Mouse (Mus musculus): Measurements from ENCODE around the gene Nob1. TPM values are rescaled to one million over a fixed set of nuclear protein-coding genes. Genes with fewer than 3 reads are reported as not detected.

Gene Nob1
- polyA plus RNA-seq, 1 experiment from 2014 or later, result 68.0 TPM

DNA sequence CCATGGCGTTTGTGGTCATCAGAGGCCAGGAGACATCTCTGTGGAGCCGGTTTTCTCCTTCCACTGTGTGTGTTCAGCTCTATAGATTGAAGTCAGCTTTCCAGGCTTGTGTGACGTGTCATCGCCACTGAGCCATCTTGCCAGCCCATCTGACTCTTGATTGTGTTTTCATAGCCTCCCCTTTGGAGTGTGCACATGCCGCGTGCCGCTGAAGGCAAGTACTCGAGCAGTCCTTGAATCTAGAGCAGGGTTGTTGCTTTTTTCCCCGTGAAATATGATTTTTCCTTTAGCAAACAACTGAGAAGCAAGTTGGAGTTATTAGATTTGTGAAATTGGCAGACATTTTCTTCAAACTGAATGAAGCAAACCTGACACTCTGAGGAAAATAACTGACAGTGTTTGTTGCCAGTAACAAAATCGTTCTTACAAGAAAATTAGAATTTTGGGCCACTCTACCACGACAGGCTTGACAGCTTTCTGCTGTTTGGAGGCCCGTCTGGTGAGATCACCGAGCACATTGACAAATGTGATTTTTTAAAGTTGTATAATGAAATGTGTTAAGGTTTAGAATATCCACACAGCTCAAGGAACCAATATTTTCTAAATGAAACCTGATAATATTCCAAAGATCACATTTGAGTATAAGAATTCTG, 26.7 kb upstream of the Nob1 start:
- Histone ChIP-seq H3K4me2 (no peak overlapping the region), H3K9ac (no peak overlapping the region), H3K36me3 (replicated peaks) (no peaks in the 10 kb centered on the region), H3K27me3 (replicated peaks) (no peaks in the 10 kb centered on the region), H3K27ac (no peak overlapping the region), H3K4me1 (no peaks in the 10 kb centered on the region), H3K4me3 (no peak overlapping the region), H3K9me3 (no peaks in the 10 kb centered on the region)
- ATAC-seq (replicated peaks), result no peak
- 85% methylated on average over 13 of the region's 13 CpGs for WGBS

DNA sequence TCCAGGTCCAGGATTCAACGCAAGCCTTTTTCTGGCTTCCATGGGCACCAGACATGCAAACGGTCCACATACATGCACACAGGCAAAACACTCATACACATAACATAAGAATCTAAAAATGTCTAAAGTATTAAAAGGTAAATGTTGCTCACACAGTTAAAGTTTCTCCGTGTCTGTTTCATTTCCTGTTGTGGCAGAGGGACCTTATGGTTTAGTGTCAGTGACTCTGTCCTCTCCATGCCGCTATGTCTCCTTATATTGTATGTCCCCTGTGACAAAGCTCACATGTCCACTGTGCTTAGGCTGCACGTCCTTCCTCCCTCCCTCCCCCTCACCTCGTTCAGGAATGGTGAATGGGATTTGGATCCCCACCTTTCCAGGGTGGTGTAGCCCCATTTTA, 24.8 kb upstream of the Nob1 start:
- 80% methylated on average over 6 of the region's 6 CpGs for WGBS
- no peak overlapping the region for H3K4me2 ChIP-seq

DNA sequence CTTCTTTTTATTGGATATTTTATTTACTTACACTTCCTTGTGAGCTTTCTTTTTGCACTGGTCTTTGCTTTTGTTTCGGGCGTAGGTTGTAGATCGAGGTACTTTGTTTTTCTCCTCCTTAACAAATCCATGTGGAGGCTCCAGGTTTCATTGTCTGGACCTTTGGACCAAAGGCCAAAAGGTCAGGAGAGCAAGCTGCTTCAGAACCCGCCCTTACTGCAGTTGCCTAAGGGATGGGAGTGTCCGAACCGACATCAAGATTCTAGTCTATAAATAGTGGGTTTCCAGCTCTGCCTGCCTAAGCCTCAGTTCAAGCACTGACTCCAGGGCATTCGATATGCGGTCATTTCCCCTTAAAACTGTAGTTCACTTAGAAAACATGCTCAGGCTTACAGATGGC, 24.3 kb upstream of the Nob1 start:
- H3K4me2 ChIP-seq, result no peak overlapping the region
- no peak overlapping the region for H3K9ac ChIP-seq
- no peaks in the 10 kb centered on the region for H3K36me3 ChIP-seq (replicated peaks)
- no peak overlapping the region for H3K27ac ChIP-seq
- 27% methylated on average over 8 of the region's 8 CpGs for WGBS
- no peaks in the 10 kb centered on the region for H3K27me3 ChIP-seq (replicated peaks)
- H3K4me3 ChIP-seq, result no peak overlapping the region
- no peaks in the 10 kb centered on the region for H3K9me3 ChIP-seq
- H3K4me1 ChIP-seq, result no peaks in the 10 kb centered on the region
- ATAC-seq (replicated peaks), result no peak

More for the DNA sequence above, 24.8 kb upstream of the Nob1 start:
- Histone ChIP-seq H3K9ac (no peak overlapping the region), H3K36me3 (replicated peaks) (no peaks in the 10 kb centered on the region), H3K4me1 (no peaks in the 10 kb centered on the region), H3K27ac (no peak overlapping the region), H3K27me3 (replicated peaks) (no peaks in the 10 kb centered on the region), H3K4me3 (no peak overlapping the region), H3K9me3 (no peaks in the 10 kb centered on the region)
- ATAC-seq (replicated peaks), result no peak

DNA sequence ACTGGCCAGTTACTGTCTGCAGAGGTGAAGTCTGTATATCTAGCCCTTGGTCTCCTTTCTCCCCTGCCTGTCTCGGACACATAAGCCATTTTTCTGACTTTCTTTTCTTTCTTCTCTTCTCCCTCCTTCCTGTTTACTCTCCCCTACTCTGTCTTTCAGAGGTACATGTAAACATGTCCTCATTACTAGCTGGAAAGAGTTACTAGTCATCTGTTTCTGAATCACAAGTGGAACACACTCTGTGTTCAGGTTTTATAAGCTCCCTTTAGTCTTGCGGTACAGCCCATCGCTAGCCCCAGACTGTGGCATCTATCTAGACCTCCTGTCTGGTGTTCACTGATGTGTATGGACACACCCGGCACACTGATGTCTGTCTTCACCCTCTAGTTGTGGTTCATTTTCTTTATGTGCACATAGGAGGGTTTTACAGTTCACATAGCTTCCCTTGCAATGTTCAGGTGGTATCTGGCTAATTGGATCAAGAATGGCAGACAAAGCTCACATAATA, 23.6 kb upstream of the Nob1 start:
- H3K4me1 ChIP-seq, result no peaks in the 10 kb centered on the region
- H3K27me3 ChIP-seq (replicated peaks), result no peaks in the 10 kb centered on the region
- H3K4me2 ChIP-seq, result no peak overlapping the region
- H3K36me3 ChIP-seq (replicated peaks), result no peaks in the 10 kb centered on the region
- no peak for ATAC-seq (replicated peaks)
- H3K9ac ChIP-seq, result no peak overlapping the region
- WGBS, result 71% methylated on average over 4 of the region's 4 CpGs
- no peak overlapping the region for H3K4me3 ChIP-seq
- H3K9me3 ChIP-seq, result no peaks in the 10 kb centered on the region
- H3K27ac ChIP-seq, result no peak overlapping the region

DNA sequence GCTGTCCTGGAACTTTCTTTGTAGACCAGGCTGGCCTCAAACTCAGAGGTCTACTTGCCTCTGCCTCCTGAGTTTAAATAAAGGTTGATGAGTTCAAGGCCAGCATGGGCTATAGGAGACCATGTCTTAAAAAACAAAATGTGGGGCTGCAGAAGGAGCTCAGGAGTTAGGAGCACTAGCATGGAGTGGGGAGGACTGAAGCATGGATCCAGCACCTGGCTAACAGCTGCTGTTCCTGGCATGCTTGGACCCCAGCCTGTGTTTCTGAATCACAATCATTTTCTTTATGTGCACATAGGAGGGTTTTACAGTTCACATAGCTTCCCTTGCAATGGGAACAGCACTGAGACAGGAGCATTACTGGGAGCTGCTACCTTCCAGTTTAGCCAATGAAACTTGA, 22.9 kb upstream of the Nob1 start:
- no peak overlapping the region for H3K9ac ChIP-seq
- no peaks in the 10 kb centered on the region for H3K4me1 ChIP-seq
- no peak overlapping the region for H3K27ac ChIP-seq
- H3K36me3 ChIP-seq (replicated peaks), result no peaks in the 10 kb centered on the region
- no peak for ATAC-seq (replicated peaks)
- H3K4me2 ChIP-seq, result no peak overlapping the region
- H3K4me3 ChIP-seq, result no peak overlapping the region
- no peaks in the 10 kb centered on the region for H3K27me3 ChIP-seq (replicated peaks)
- H3K9me3 ChIP-seq, result no peaks in the 10 kb centered on the region

DNA sequence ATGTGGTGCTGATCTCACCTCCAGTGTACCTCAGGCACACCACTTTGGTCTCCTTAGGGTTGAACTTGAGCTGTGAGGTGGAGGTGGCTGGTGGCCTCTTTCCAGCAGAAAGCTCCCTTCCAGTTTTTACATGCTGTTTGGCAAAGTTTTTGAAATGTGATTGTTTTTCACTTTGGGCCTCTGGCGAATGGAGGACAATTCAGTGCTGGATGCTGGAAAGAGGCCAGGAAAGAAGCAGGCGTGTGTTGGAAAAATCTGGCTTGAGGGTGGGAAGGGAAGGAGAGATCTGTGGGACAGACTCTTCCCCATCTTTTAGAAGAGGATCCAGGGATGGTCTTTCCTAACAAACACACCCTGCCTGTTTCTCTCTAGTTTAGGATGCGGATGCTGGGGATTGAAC, 19.8 kb upstream of the Nob1 start:
- ATAC-seq (replicated peaks), result no peak
- Histone ChIP-seq H3K27me3 (replicated peaks) (no peaks in the 10 kb centered on the region), H3K9ac (no peak overlapping the region), H3K4me1 (no peaks in the 10 kb centered on the region), H3K27ac (no peak overlapping the region), H3K4me2 (no peak overlapping the region), H3K9me3 (no peaks in the 10 kb centered on the region), H3K36me3 (replicated peaks) (no peaks in the 10 kb centered on the region), H3K4me3 (no peak overlapping the region)
- WGBS, result 85% methylated on average over 3 of the region's 3 CpGs

DNA sequence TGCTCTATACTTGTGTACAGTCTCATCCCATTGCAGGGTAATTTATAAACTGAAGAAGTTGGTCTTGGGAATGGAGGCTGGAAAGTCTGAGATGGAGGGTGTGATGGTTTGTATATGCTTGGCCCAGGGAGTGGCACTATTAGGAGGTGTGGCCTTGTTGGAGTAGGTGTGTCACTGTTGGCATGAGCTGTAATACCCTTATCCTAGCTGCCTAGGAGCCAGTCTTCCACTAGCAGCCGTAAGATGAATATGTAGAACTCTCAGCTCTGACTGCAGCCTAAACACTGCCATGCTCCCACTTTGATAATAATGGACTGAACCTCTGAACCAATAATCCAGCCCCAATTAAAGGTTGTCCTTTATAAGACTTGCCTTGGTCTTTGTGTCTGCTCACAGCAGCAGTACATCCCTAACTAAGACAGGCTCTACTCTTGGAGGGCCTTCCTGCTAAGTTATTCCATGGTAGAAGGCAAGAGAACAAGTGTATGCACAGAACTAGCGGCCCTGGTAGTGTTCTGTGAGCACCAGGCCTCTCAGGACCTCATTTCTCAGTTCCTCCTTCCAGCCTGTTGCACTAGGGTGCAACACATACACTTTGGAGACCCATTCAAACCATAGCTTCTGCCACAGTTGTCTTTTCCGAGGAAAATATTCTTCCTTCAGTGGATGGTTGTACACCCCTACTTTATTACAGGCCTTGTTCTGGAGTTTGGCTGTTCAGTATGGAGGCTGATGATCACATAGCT, 15.2 kb upstream of the Nob1 start:
- peaks cover 18% of the 10 kb centered on the region for H3K4me1 ChIP-seq
- no peak for ATAC-seq (replicated peaks)
- H3K36me3 ChIP-seq (replicated peaks), result no peaks in the 10 kb centered on the region
- no peaks in the 10 kb centered on the region for H3K9me3 ChIP-seq
- whole genome bisulfite sequencing, result 90% methylated on average over 3 of the region's 3 CpGs
- H3K9ac ChIP-seq, result no peak overlapping the region
- no peak overlapping the region for H3K4me2 ChIP-seq
- H3K27me3 ChIP-seq (replicated peaks), result no peaks in the 10 kb centered on the region
- H3K4me3 ChIP-seq, result no peak overlapping the region
- H3K27ac ChIP-seq, result no peak overlapping the region

DNA sequence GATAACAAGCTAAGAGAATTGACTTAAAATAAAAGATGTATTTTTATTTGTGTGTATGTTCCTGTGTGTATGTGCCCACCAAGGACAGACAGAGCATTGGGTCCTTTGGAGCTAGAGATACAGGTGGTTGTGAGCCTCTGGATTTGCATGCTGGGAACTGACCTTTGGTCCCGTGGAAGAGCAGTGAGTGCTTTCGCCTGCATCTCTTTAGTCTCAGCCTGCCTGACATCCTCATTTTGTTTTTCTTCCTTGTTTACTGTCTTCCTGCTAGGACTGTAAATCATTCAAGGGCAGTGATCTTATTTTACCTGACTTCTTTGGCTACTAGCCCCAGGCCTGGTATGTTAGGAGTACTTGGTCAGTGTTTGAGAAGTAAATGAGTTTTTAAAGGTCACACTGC, 12.9 kb upstream of the Nob1 start:
- Histone ChIP-seq H3K36me3 (replicated peaks) (no peaks in the 10 kb centered on the region), H3K4me1 (peaks cover 18% of the 10 kb centered on the region), H3K27ac (no peak overlapping the region), H3K4me3 (no peak overlapping the region), H3K4me2 (0 out of 2 replicates have a peak overlapping the region, but pooled peaks have one; percentile 80), H3K27me3 (replicated peaks) (no peaks in the 10 kb centered on the region), H3K9me3 (no peaks in the 10 kb centered on the region), H3K9ac (no peak overlapping the region)
- 75% methylated on average over 2 of the region's 2 CpGs for WGBS
- no peak for ATAC-seq (replicated peaks)

DNA sequence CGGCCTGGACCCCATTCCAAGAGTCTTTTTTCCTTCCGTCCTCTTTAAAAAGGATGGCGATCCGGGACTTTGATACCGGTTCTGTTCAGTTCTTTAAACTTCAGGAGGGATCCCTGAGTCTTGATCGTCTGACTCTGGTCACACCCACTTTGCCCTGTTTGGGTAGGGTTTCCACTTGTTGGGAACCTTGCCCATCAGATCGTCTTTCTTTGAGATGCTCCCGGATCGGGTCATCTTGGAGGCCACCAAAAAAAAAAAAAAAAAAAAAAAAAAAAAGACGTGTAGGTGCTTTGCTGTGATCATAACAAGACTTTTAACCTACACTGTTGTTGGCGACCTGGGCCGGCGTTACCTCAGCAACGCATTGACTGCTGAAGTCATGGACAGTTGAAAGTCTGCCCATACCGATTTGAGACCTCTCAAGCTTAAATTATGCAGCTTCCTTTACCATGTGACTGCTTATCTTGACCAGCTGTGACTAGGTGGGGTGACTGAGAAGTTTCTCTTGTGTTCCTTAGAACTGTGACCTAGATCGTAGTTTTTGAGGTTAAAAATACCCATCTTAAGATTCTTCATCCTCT, 12.1 kb upstream of the Nob1 start:
- Histone ChIP-seq H3K9ac (peak overlapping the region; percentile 68), H3K4me1 (peaks cover 18% of the 10 kb centered on the region), H3K27ac (peak overlapping the region; percentile 79), H3K9me3 (no peaks in the 10 kb centered on the region), H3K4me2 (peak overlapping the region; percentile 80), H3K4me3 (peak overlapping the region; percentile 77), H3K27me3 (replicated peaks) (no peaks in the 10 kb centered on the region), H3K36me3 (replicated peaks) (no peaks in the 10 kb centered on the region)
- 6% methylated on average over 16 of the region's 16 CpGs for WGBS
- peak; percentile 37; the same call in 1 of the 2 replicates for ATAC-seq (replicated peaks)

DNA sequence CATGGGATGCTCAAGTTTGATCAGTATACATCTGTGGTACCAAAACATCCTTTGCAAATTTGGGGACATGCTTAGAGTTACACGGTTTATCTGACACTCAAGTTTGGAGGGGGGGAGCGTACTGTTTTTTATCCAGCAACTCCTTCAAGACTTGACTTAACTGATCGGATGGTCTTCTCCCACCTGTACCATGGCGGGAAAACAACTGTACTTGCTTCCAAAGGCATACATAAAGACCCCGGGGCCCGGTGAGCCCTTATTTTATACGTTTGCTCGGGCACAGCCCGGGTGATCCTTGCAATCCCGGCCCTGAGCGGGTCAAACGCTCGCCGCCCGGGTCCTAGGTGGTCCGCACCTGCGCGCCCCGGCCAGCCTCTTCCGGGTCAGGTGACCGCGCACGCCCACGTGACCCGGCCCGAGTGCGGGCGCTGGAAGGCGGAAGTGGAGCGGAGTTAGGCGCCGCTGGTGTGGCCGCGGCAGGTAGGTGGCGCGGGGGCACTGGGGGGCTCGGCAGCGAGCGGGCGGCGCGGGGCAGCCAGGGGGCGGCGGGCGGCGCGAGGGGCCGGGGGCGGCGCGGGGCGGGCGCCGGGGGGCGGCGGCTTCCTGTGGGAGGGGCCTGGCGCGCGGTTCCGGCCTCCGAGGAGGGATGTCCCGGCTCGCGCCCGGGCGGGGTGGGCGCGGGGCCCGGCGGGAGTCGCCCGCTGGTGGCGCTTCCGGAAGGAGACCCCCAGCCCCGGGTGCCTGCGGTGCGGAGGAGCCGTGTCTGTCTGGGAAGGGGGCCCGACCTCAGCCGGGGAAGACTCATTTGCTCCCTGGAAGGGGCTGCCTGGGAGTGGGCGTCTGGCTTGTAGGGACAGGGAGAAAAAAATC, 11.3 kb upstream of the Nob1 start, which contains the start of gene Wwp2:
Wwp2 (plus strand) TSS at position 404 of the 870 bp plus-strand sequence.
- Histone ChIP-seq H3K27me3 (replicated peaks) (no peaks in the 10 kb centered on the region), H3K9me3 (no peaks in the 10 kb centered on the region), H3K4me2 (peak within 1 kb of the TSS; percentile 80), H3K4me1 (peaks cover 18% of the 10 kb centered on the region), H3K9ac (peak within 1 kb of the TSS; percentile 68), H3K36me3 (replicated peaks) (no peaks in the 10 kb centered on the region), H3K4me3 (peak within 1 kb of the TSS; percentile 77), H3K27ac (peak within 1 kb of the TSS; percentile 79)
- ATAC-seq (replicated peaks), result peak; percentile 91
- under 1% methylated on average over 52 of the region's 81 CpGs for WGBS

DNA sequence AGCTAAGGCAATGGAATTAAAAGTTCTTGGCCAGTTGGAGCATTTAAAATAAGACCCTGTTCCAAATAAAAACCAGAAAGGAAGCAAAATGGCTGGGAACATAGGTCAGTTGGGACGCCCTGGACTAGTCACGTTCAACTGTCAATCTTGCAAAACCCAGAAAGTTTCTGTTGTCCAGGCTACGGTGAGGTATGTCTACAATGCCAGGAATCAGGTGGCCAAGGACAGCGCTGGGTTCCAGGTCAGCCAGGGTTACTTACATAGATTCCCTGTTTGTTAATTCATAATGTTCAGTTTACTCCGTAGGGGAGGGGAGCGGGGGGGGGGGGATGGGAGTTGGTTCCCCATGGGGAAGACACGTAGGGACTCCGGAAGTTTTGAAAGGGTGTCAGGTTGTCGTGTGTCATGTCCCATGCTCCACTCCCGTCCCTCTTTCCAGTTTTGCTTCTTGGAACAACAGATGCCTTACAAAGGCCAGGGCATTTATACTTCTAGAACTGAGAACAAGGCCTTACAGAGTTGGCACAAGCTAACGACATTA, 10.6 kb upstream of the Nob1 start:
- Histone ChIP-seq H3K36me3 (replicated peaks) (no peaks in the 10 kb centered on the region), H3K27ac (0 out of 2 replicates have a peak overlapping the region, but pooled peaks have one; percentile 79), H3K9ac (peak overlapping the region; percentile 68; the same call in 1 of the 2 replicates), H3K4me1 (peaks cover 18% of the 10 kb centered on the region), H3K4me2 (peak overlapping the region; percentile 80), H3K9me3 (no peaks in the 10 kb centered on the region), H3K4me3 (peak overlapping the region; percentile 77), H3K27me3 (replicated peaks) (no peaks in the 10 kb centered on the region)
- WGBS, result 28% methylated on average over 11 of the region's 11 CpGs
- ATAC-seq (replicated peaks), result no peak; the same call in none of the 2 replicates

All from midbrain, embryonic 15.5 days (tissue).